Mouse (Mus musculus) ovary, adult 10 weeks (tissue): ENCODE data around the gene Nsun6. TPM values are rescaled to one million over a fixed set of nuclear protein-coding genes. Genes with fewer than 3 reads are reported as not detected.

Experiments
- polyA plus RNA-seq: library from polyadenylated mRNA; stranded (reverse); fragments of 350-450 nt; fragmentation: Illumina TruSeq; extraction: RNeasy Lipid Tissue Mini Kit (QIAGEN cat#74804); gene quantifications from one replicate; pipeline ENCODE4 v1.2.3, GENCODE M21; 2014

Gene Nsun6
- 15.5 TPM for polyA plus RNA-seq

DNA sequence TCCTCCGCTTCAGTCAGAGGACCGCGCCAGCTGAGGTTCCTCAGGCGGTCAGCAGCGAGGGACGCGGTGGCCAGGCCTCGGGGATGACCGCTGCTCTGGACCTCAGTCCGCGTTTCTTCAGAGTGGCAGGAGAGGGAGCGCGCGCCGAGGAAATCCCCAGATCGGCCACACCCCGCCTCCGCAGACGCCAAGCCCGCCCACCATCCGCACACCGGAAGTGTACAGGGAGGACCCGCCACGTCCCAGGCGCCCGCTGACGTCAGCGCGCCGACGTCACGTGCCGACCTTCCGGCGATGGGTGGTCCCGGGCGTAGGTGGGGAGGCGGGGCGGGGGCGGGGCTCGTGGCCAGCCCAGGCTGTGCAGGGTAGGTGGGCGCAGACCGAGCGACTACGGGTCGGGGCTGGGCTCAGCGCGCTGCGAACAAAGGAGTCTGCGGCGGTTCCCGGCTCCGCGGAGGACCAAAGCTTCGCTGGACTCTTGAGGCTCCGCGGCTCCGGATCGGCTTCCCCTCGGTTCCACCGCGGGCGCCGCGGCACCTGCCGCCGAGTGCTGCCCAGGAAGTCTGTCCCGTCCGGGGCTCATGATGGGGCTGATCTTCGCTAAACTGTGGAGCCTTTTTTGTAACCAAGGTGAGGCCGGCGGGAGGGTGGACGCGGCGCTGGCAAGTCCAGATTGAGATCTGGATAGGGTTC is at the start of gene Nsun6:
Gene Nsun6, minus strand, starts transcription at position 125 of the 693 bp plus-strand sequence.

DNA sequence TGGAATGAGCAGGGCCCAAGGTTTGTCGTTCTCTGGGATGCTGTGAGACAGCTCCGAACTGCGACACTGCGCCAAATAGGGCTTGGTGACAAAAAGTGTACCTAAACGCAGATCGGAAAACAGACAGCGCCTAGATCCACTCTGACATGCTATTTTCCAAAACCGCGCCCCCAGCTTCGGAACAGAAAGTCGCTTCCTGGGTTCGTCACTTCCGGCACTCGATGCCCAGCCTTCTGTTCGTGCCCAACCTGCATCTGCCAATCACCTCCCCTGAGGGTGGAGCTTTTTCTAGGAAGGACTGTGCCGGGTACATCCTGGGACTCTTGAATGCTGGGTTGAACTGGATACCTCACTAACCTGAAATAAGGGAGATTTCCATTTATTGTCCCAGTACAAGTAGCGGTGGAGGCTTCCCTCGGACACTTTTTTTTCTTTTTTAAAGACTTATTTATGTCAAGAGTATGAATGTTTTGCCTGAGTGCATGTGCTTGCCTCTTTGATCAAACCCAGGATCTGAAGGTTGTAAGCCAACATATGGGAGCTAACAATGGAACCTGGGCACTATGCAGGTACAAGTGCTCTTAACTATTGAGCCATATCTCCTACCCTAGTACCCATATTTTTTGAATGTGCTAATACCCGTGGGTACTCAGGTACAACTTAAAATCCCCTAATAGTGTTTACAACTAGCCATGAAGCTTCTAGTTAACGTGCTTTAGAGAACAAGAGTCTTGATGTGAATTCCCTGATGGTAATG is 5.6 kb downstream of the Nsun6 start, which contains the start of gene Arl5b:
Gene Arl5b, plus strand, starts transcription at position 279 of the 757 bp plus-strand sequence.

Other genes starting within 250 kb of the Nsun6 start
- gene Arl5b, start 5.7 kb downstream of the Nsun6 start, polyA plus RNA-seq, result 138 TPM